Mouse (Mus musculus) limb, embryonic 10.5 days (tissue): ENCODE measurements around the gene Ldlrap1. TPM values are rescaled to one million over a fixed set of nuclear protein-coding genes. Genes with fewer than 3 reads are reported as not detected.
"Not testable (repeated sequence)": the region's sequence is repeated elsewhere in the genome, so short reads cannot be mapped to it uniquely, and the experiment has no call there.

Experiments used
- DNase-seq: peaks from one replicate; pipeline ENCODE4 v3.0.0-alpha.2; 2017; ENCODE audit warnings: low spot score
- H3K27ac ChIP-seq: fragments of 300-500 bp; sonication (generic); 2 replicates; pipeline ENCODE4 v1.5.1; 2016; ENCODE audit warnings: mild to moderate bottlenecking
- H3K27me3 ChIP-seq: fragments of 300-500 bp; sonication (generic); 2 replicates; pipeline ENCODE4 v1.6.1; 2016; ENCODE audit warnings: low read depth, mild to moderate bottlenecking; ENCODE audit not compliant: poor library complexity, severe bottlenecking
- H3K36me3 ChIP-seq: fragments of 300-500 bp; sonication (generic); 2 replicates; pipeline ENCODE4 v1.6.1; 2016; ENCODE audit warnings: mild to moderate bottlenecking, moderate library complexity
- H3K4me1 ChIP-seq: fragments of 300-500 bp; sonication (generic); 2 replicates; pipeline ENCODE4 v1.6.1; 2016
- H3K4me3 ChIP-seq: fragments of 300-500 bp; sonication (generic); 2 replicates; pipeline ENCODE4 v1.5.1; 2016; ENCODE audit warnings: mild to moderate bottlenecking, moderate library complexity
- H3K9me3 ChIP-seq: fragments of 300-500 bp; sonication (generic); replicated peaks from 2 replicates; pipeline ENCODE4 v1.6.1; 2016; ENCODE audit warnings: mild to moderate bottlenecking
- WGBS: fragments of 180-500 bp; shearing (Covaris S2); methylation state at CpG from one replicate; pipeline ENCODE4 v1.1.7; 2016; 5-methylcytosine and 5-hydroxymethylcytosine counted together
- polyA plus RNA-seq: library from polyadenylated mRNA; unstranded; fragments of >200 nt; fragmentation: Nextera tagmentation; extraction: Ambion mirVana; gene quantifications from 2 replicates; pipeline ENCODE4 v1.2.1, GENCODE M21; 2016

Ldlrap1 gene
- polyA plus RNA-seq, 1 experiment from 2014 or later, result 20.4 TPM

- H3K27ac ChIP-seq, result no peak overlapping the region
- no peak overlapping the region for H3K4me3 ChIP-seq
- DNase-seq, result no peak
- H3K4me1 ChIP-seq, result 0 out of 2 replicates have a peak, but pooled peaks cover 17% of the 10 kb centered on the region
- WGBS, result 84% methylated on average over 5 of the region's 5 CpGs
- H3K27me3 ChIP-seq, result no peaks in the 10 kb centered on the region
- no peaks in the 10 kb centered on the region for H3K9me3 ChIP-seq
- H3K36me3 ChIP-seq, result peaks cover 7% of the 10 kb centered on the region
These were observed 28.1 kb upstream of the Ldlrap1 start for GRCm38 (mm10) chr4:134795819-134796485.

GRCm38 (mm10) chr4:134794959-134795358 lies 27.1 kb upstream of the Ldlrap1 start:
- H3K4me1 ChIP-seq, result 0 out of 2 replicates have a peak, but pooled peaks cover 17% of the 10 kb centered on the region
- not testable (repeated sequence) for DNase-seq, H3K36me3 ChIP-seq, H3K27me3 ChIP-seq, H3K4me3 ChIP-seq, H3K9me3 ChIP-seq, H3K27ac ChIP-seq

GRCm38 (mm10) chr4:134793213-134793956 lies 25.6 kb upstream of the Ldlrap1 start:
- H3K36me3 ChIP-seq, result no peaks in the 10 kb centered on the region
- 0 out of 2 replicates have a peak, but pooled peaks cover 8% of the 10 kb centered on the region for H3K4me1 ChIP-seq
- H3K9me3 ChIP-seq, result no peaks in the 10 kb centered on the region
- no peak overlapping the region for H3K4me3 ChIP-seq
- no peak overlapping the region for H3K27ac ChIP-seq
- DNase-seq, result peak; percentile 74
- no peaks in the 10 kb centered on the region for H3K27me3 ChIP-seq
- WGBS, result 54% methylated on average over 10 of the region's 10 CpGs

- no peaks in the 10 kb centered on the region for H3K9me3 ChIP-seq
- H3K36me3 ChIP-seq, result no peaks in the 10 kb centered on the region
- DNase-seq, result no peak
- no peaks in the 10 kb centered on the region for H3K27me3 ChIP-seq
- 69% methylated on average over 6 of the region's 6 CpGs for WGBS
- no peak overlapping the region for H3K4me3 ChIP-seq
- no peak overlapping the region for H3K27ac ChIP-seq
- peaks cover 10% of the 10 kb centered on the region; the same call in 1 of the 2 replicates for H3K4me1 ChIP-seq
These were observed 23.9 kb upstream of the Ldlrap1 start for GRCm38 (mm10) chr4:134791731-134792130.

GRCm38 (mm10) chr4:134786946-134787345 lies 19.1 kb upstream of the Ldlrap1 start:
- WGBS, result 31% methylated on average over 10 of the region's 10 CpGs
- DNase-seq, result no peak
- H3K4me3 ChIP-seq, result no peak overlapping the region
- H3K27ac ChIP-seq, result no peak overlapping the region
- no peaks in the 10 kb centered on the region for H3K27me3 ChIP-seq
- H3K4me1 ChIP-seq, result peaks cover 17% of the 10 kb centered on the region
- H3K36me3 ChIP-seq, result no peaks in the 10 kb centered on the region
- H3K9me3 ChIP-seq, result no peaks in the 10 kb centered on the region

- no peaks in the 10 kb centered on the region for H3K9me3 ChIP-seq
- H3K36me3 ChIP-seq, result no peaks in the 10 kb centered on the region
- H3K27ac ChIP-seq, result no peak overlapping the region
- DNase-seq, result peak; percentile 59
- H3K4me1 ChIP-seq, result peaks cover 31% of the 10 kb centered on the region
- H3K4me3 ChIP-seq, result no peak overlapping the region
- H3K27me3 ChIP-seq, result no peaks in the 10 kb centered on the region
- WGBS, result 50% methylated on average over 5 of the region's 5 CpGs
These were observed 16.9 kb upstream of the Ldlrap1 start for GRCm38 (mm10) chr4:134784701-134785100.

GRCm38 (mm10) chr4:134779136-134779934 lies 11.5 kb upstream of the Ldlrap1 start:
- H3K27ac ChIP-seq, result peak overlapping the region; percentile 38
- 48% methylated on average over 14 of the region's 14 CpGs for WGBS
- no peak for DNase-seq

GRCm38 (mm10) chr4:134776246-134776645 lies 8.4 kb upstream of the Ldlrap1 start:
- Histone ChIP-seq H3K36me3 (no peaks in the 10 kb centered on the region), H3K4me3 (no peak overlapping the region), H3K27me3 (0 out of 2 replicates have a peak, but pooled peaks cover 10% of the 10 kb centered on the region), H3K9me3 (no peaks in the 10 kb centered on the region), H3K27ac (no peak overlapping the region), H3K4me1 (peaks cover 51% of the 10 kb centered on the region)
- 80% methylated on average over 7 of the region's 7 CpGs for WGBS
- no peak for DNase-seq

More at GRCm38 (mm10) chr4:134779136-134779934, 11.5 kb upstream of the Ldlrap1 start:
- Histone ChIP-seq H3K9me3 (no peaks in the 10 kb centered on the region), H3K4me3 (no peak overlapping the region), H3K36me3 (no peaks in the 10 kb centered on the region), H3K27me3 (no peaks in the 10 kb centered on the region), H3K4me1 (peaks cover 53% of the 10 kb centered on the region)

GRCm38 (mm10) chr4:134775234-134775944 lies 7.6 kb upstream of the Ldlrap1 start:
- Histone ChIP-seq H3K27ac (peak overlapping the region; percentile 12; the same call in 1 of the 2 replicates), H3K4me1 (peaks cover 50% of the 10 kb centered on the region), H3K36me3 (no peaks in the 10 kb centered on the region), H3K9me3 (no peaks in the 10 kb centered on the region), H3K27me3 (peaks cover 16% of the 10 kb centered on the region; the same call in 1 of the 2 replicates), H3K4me3 (no peak overlapping the region)
- no peak for DNase-seq
- 65% methylated on average over 14 of the region's 14 CpGs for WGBS

GRCm38 (mm10) chr4:134774126-134774525 lies 6.3 kb upstream of the Ldlrap1 start:
- no peak overlapping the region for H3K27ac ChIP-seq
- H3K4me3 ChIP-seq, result no peak overlapping the region
- peaks cover 27% of the 10 kb centered on the region for H3K27me3 ChIP-seq
- no peaks in the 10 kb centered on the region for H3K36me3 ChIP-seq
- WGBS, result 91% methylated on average over 6 of the region's 6 CpGs
- H3K4me1 ChIP-seq, result peaks cover 39% of the 10 kb centered on the region
- DNase-seq, result no peak
- H3K9me3 ChIP-seq, result no peaks in the 10 kb centered on the region

- no peaks in the 10 kb centered on the region for H3K36me3 ChIP-seq
- H3K4me3 ChIP-seq, result no peak overlapping the region
- WGBS, result 32% methylated on average over 4 of the region's 4 CpGs
- peaks cover 44% of the 10 kb centered on the region for H3K4me1 ChIP-seq
- H3K9me3 ChIP-seq, result no peaks in the 10 kb centered on the region
- DNase-seq, result no peak
- H3K27me3 ChIP-seq, result peaks cover 37% of the 10 kb centered on the region
- 0 out of 2 replicates have a peak overlapping the region, but pooled peaks have one; percentile 25 for H3K27ac ChIP-seq
These were observed 5.2 kb upstream of the Ldlrap1 start for GRCm38 (mm10) chr4:134772805-134773674.
